Mouse (Mus musculus): ENCODE results near the gene Shld2.
"Not testable (repeated sequence)": the region's sequence is repeated elsewhere in the genome, so short reads cannot be mapped to it uniquely, and the experiment has no call there.

Gene Shld2

GRCm38 (mm10) chr14:34323576-34324085 lies 13.3 kb upstream of the Shld2 start:
- no peak for DNase-seq (ENCODE audit: low read depth, low spot score)

- no peak for DNase-seq (ENCODE audit: low read depth, low spot score)
These were observed 7.8 kb upstream of the Shld2 start for GRCm38 (mm10) chr14:34318113-34318512.

- no peak for DNase-seq (ENCODE audit: low read depth, low spot score)
These were observed 7.1 kb upstream of the Shld2 start for GRCm38 (mm10) chr14:34317431-34317830.

GRCm38 (mm10) chr14:34316346-34316745 lies 6.1 kb upstream of the Shld2 start:
- DNase-seq (ENCODE audit: low read depth, low spot score) = no peak

- DNase-seq (ENCODE audit: low read depth, low spot score) = no peak
These were observed 4.5 kb upstream of the Shld2 start for GRCm38 (mm10) chr14:34314796-34315195.

GRCm38 (mm10) chr14:34314383-34314782 lies 4.1 kb upstream of the Shld2 start:
- not testable (repeated sequence) for DNase-seq (ENCODE audit: low read depth, low spot score)

- DNase-seq (ENCODE audit: low read depth, low spot score) = no peak
These were observed 3.3 kb upstream of the Shld2 start for GRCm38 (mm10) chr14:34313612-34314011.

GRCm38 (mm10) chr14:34312339-34313048 lies 2.2 kb upstream of the Shld2 start:
- DNase-seq (ENCODE audit: low read depth, low spot score) = no peak

GRCm38 (mm10) chr14:34311691-34312090 lies 1.4 kb upstream of the Shld2 start:
- DNase-seq (ENCODE audit: low read depth, low spot score) = peak; percentile 16

- peak; percentile 24 for DNase-seq (ENCODE audit: low read depth, low spot score)
These were observed 833 bp upstream of the Shld2 start for GRCm38 (mm10) chr14:34311021-34311631.

- DNase-seq (ENCODE audit: low read depth, low spot score) = peak; percentile 8
These were observed 423 bp downstream of the Shld2 start for GRCm38 (mm10) chr14:34309907-34310233.

GRCm38 (mm10) chr14:34309266-34309665 lies 1.0 kb downstream of the Shld2 start:
- no peak for DNase-seq (ENCODE audit: low read depth, low spot score)

- no peak for DNase-seq (ENCODE audit: low read depth, low spot score)
These were observed 7.0 kb downstream of the Shld2 start for GRCm38 (mm10) chr14:34303265-34303680.

- DNase-seq (ENCODE audit: low read depth, low spot score) = no peak
These were observed 7.5 kb downstream of the Shld2 start for GRCm38 (mm10) chr14:34302681-34303242.

- DNase-seq (ENCODE audit: low read depth, low spot score) = no peak
These were observed 11.2 kb downstream of the Shld2 start for GRCm38 (mm10) chr14:34298871-34299700.

- no peak for DNase-seq (ENCODE audit: low read depth, low spot score)
These were observed 12.7 kb downstream of the Shld2 start for GRCm38 (mm10) chr14:34297634-34298033.

GRCm38 (mm10) chr14:34297038-34297437 lies 13.3 kb downstream of the Shld2 start:
- no peak for DNase-seq (ENCODE audit: low read depth, low spot score)

GRCm38 (mm10) chr14:34296350-34296749 lies 13.9 kb downstream of the Shld2 start:
- DNase-seq (ENCODE audit: low read depth, low spot score) = no peak

GRCm38 (mm10) chr14:34293641-34294040 lies 16.7 kb downstream of the Shld2 start:
- DNase-seq (ENCODE audit: low read depth, low spot score) = no peak

- no peak for DNase-seq (ENCODE audit: low read depth, low spot score)
These were observed 20.1 kb downstream of the Shld2 start for GRCm38 (mm10) chr14:34290229-34290628.

- DNase-seq (ENCODE audit: low read depth, low spot score) = no peak
These were observed 20.9 kb downstream of the Shld2 start for GRCm38 (mm10) chr14:34289259-34290015.
